Mouse (Mus musculus) left cerebral cortex, adult 2 months (tissue): ENCODE measurements around the gene Nrxn3. TPM values are rescaled to one million over a fixed set of nuclear protein-coding genes. Genes with fewer than 3 reads are reported as not detected.
A peak's percentile ranks its signal among the peaks of the same experiment; 100 is the strongest.

ENCODE experiments used
- DNase-seq, 2 experiments: peaks; one replicate each; pipeline ENCODE4 v3.0.0; 2021 to 2022; ENCODE audit warnings: low spot score in 2 of 2, mixed read lengths in 1 of 2; ENCODE audit errors: extremely low spot score in 1 of 2
- H3K27ac ChIP-seq: fragments of 200-600 bp; 2 replicates; pipeline ENCODE4 v1.8.1; 2022
- H3K4me3 ChIP-seq: fragments of 200-600 bp; 2 replicates; pipeline ENCODE4 v1.8.1; 2022
- CTCF ChIP-seq: fragments of 200-600 bp; IDR thresholded peaks from 2 replicates; pipeline ENCODE4 v1.8.1; 2022; ENCODE audit warnings: antibody characterized with exemption, mild to moderate bottlenecking, moderate library complexity
- intact Hi-C: fragments of 180-260 bp; cut with DNase I; formaldehyde crosslinking; loops from one replicate; pipeline ENCODE4 v1.15.1; 2025
- total RNA-seq, 2 experiments: library from RNA; stranded (reverse); gene quantifications; 2 replicates each; pipeline ENCODE4 v1.2.3; 2021

Nrxn3 gene
- total RNA-seq, 2 experiments from 2014 or later = 250 to 274 TPM

DNA sequence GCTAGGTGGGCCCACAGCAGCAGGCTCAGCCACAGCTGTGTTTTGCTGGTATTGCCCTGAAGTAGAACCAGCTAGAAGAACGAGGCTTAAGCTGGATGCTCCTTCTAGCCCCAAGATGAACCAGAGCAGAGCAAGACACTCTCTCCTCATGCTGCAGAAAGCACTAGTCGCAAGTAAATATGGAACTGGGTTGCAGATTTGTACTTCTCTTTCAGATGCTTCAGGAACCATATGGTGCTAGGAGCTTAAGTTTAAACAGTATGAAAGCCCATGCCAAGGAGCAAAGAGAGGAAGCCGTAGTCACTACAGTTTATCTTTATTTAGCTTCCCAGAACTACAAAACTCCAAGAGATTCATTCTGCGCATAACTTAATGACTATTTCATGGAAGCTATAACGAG is 1254.8 kb downstream of the Nrxn3 start:
- DNase-seq = peak in 1 of 2 experiments; percentile 12
- intact Hi-C loops = loop anchor here (2.0 kb wide), 1 partner anchor 165 kb away; no protein-coding TSS in a partner anchor
- H3K4me3 ChIP-seq = no peak overlapping the region
- no peak overlapping the region for H3K27ac ChIP-seq
- TF ChIP-seq CTCF = no peak

DNA sequence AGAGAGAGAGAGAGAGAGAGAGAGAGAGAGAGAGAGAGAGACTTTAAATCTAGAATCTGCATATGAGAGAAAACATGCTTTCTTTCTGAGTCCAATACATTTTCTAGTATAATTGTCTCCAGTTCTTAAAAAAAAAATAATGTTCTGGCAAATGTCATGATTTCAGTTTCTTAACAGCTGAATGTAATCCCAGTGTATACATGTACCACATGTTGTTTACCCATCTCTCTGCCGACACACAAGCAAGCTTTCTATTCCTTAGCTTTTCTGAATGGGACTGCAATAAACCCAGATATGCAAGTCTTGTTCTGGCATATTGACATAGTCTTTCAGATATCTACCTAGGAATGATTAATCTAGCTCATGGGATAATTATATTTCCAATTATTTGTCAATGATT is 1256.5 kb downstream of the Nrxn3 start:
- no peak for TF ChIP-seq CTCF
- H3K4me3 ChIP-seq = no peak overlapping the region
- no peak overlapping the region for H3K27ac ChIP-seq
- no peak for DNase-seq
- intact Hi-C loops = no loop called here

DNA sequence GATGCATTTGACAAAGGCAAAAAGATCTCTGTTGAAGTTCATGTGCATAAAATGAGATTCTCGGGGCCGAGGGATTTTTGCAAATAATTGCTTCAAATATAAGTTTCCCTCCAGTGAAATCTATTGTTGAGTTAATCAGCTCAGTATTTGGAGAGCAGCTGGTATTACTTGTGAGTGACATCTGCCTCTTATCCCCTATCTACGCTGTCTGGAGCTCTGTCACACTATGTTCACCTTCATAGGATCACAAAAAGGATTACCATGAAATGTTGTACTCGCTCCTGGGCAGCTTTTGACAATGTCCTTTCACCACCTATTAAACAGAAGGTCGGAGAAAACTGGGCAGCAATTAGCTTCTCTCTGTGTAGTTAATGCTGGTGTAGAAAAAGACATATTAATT is 1259.8 kb downstream of the Nrxn3 start:
- DNase-seq = no peak
- no peak for TF ChIP-seq CTCF
- intact Hi-C loops = no loop called here
- no peak overlapping the region for H3K4me3 ChIP-seq
- no peak overlapping the region for H3K27ac ChIP-seq

DNA sequence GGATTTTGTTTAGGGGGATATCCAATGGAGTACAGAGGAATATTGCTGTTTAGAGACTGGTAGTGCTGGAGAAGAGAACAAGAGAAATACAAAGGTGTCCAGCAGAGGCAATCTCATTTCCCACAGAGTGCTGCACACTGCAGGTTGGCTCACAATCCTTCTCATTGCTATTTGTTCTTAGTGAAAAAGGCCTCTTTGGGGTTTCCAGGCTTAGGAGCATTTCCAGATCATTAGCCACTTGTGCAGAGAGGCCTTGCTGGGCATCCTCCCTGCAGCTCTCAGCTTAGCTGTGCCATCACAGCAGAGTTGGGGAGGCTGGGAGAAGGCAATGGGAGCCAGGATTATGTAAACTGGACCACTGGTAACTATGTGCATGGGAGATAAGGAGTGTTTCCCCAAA is 1260.7 kb downstream of the Nrxn3 start:
- no peak for TF ChIP-seq CTCF
- intact Hi-C loops = no loop called here
- no peak for DNase-seq
- no peak overlapping the region for H3K4me3 ChIP-seq
- no peak overlapping the region for H3K27ac ChIP-seq

DNA sequence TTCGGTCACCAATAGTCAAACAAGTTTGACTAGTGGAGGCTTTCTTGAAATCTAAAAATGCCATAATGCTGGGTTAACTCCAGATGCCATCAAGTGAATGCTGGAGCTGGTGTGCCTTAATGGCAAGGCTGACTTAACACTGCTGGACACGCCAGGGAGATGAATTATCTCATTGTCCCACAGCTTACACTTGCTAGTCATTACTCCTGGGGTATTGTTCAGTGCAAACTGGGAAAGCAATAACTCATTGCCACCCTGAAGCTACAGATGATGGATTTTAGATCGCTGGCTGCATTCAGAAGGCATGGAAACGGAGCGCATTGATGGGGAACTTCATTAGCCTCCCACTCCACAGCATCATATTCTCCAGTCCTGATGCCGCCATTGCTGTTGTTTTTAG is 1263.5 kb downstream of the Nrxn3 start:
- TF ChIP-seq CTCF = no peak
- Histone ChIP-seq H3K4me3 (no peak overlapping the region), H3K27ac (no peak overlapping the region)
- intact Hi-C loops = no loop called here
- no peak for DNase-seq

DNA sequence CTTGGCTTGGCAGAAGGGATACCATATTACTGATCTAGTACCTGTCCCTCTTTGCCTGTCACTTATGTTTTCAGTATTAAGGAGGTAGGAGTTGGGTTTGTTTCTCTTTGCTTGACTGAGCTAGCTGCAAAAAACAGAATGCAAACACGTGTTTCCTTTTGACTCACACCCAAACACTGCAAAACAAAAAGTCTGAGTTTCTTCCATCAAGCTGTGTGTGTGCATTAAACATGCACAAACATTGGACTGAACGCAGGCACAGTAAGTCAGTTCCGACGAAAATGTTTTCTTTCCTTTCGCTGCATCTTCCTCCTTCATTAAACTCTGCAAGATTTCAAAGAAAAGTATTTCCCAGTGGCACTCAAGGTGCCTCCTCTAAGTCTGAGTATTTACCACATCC is 1270.6 kb downstream of the Nrxn3 start:
- no peak for TF ChIP-seq CTCF
- Histone ChIP-seq H3K27ac (no peak overlapping the region), H3K4me3 (no peak overlapping the region)
- no peak for DNase-seq
- intact Hi-C loops = no loop called here

DNA sequence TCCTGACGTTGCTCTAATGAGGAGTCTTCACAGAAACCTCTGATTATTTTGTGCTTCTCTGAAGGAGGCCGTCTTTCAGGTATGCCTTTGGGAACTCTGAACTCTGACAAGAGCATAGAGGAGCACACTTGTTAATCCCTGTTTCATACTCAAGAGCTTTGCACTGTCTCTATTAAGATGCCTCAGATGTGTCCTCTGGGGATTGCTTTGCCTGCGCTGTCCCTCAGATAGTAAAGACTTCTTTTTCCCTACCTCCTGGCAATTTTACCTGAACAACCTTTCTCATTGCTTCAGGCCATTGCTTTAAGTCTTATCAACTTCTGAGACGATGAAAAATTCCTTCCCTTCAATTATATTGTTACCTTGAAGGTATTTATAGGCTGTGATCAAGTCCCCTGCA is 1272.7 kb downstream of the Nrxn3 start:
- Histone ChIP-seq H3K4me3 (no peak overlapping the region), H3K27ac (no peak overlapping the region)
- no peak for TF ChIP-seq CTCF
- DNase-seq = no peak
- intact Hi-C loops = no loop called here

DNA sequence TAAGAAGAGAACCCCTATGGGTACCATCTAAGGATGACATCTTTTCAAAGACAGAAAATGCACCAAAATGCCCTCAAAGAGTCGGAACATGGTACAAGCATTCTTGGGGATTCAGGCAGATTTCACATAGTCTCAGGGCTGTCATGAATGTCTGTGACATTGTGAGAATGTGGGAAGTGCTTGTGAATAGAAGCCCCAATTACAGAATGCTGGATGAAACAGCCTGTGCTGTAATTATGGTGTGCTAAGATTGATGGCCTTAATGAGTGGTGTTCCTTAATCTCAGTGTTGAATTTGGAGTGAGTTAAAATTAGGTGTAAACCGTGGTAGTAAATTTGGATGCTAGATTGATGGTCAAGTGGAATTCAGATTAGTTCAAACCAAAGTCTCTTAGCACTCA is 1287.6 kb downstream of the Nrxn3 start:
- no peak for TF ChIP-seq CTCF

DNA sequence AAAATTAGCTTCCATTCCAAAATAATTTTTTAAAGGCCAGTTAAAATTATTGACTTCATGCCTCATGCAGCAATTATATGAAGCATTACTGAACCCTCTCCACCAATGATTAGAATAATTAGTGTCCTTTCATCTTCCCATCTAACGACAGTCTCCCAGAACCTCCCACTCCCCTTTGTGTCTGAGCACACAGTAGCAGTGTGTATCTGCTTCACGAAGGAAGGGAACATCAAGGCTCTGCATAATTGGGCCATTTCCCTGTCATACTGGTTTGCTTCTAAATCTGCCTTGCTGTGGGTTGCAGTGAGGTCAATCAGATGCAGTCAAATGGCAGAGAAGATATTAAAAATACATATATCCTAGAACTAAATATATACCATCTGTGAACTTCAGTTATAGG is 1291.3 kb downstream of the Nrxn3 start:
- intact Hi-C loops = no loop called here
- H3K4me3 ChIP-seq = no peak overlapping the region
- no peak overlapping the region for H3K27ac ChIP-seq
- no peak for TF ChIP-seq CTCF
- no peak for DNase-seq

More for the DNA sequence above, 1287.6 kb downstream of the Nrxn3 start:
- Histone ChIP-seq H3K4me3 (no peak overlapping the region), H3K27ac (no peak overlapping the region)
- no peak for DNase-seq
- intact Hi-C loops = no loop called here

DNA sequence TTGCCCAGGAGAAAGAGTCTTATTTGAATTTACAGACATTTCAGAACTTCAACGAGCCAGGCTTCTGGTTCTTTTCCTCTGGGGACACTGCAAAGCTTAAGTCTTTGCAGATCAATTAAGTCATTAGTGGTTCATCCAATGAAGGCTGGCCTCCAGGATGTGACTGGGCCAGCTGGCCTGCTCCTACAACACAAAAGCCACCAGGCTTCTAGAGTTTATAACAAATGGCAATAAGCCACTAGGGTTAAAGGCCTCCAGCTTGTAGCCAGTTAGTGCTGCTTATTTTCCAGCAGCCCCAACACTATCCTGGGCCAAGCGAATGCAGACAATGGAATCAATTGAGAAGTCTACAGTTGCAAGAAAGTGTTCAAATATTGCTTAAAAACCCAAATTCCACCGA is 1304.3 kb downstream of the Nrxn3 start:
- TF ChIP-seq CTCF = no peak
- H3K4me3 ChIP-seq = no peak overlapping the region
- no peak for DNase-seq
- intact Hi-C loops = no loop called here
- no peak overlapping the region for H3K27ac ChIP-seq

DNA sequence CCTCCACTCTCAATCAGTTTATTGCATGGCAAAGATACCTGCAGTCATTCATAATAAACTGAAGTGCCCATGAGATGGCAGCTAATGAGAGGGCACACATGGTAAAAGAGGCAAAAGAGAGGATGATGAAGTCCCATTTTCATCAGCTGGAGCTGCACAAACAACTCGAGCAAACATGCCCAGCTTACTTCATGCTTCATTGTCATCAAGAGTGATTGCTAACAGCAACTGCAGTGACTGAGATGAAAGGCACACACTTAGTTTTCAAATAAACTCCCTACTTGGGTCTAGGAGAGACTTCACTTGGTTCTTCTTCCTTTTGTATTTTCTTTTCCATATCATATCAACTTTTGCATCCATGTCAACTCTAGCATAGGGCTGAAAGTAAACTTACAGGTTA is 1318.4 kb downstream of the Nrxn3 start:
- intact Hi-C loops = no loop called here
- Histone ChIP-seq H3K4me3 (no peak overlapping the region), H3K27ac (no peak overlapping the region)
- DNase-seq = no peak
- TF ChIP-seq CTCF = no peak

DNA sequence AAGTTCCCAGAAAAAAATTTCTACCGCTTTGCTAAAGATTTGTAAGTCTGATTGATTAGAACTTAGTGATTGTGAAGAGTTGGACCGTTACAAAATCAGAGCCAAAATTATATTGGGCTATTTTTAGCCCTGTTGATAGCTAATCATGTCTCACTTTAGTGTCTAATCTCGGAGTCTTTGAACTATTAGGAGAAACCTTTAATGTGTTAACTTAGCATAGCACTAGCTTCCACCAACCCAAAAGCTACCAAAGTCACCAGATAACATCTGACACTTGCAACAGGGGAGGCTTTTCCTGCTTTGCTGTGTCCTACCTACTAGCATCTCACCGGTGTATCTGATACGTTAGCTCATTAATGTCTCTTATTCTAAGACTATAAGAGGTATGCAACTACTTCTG is 1333.6 kb downstream of the Nrxn3 start:
- H3K4me3 ChIP-seq = no peak overlapping the region
- intact Hi-C loops = no loop called here
- DNase-seq = no peak
- TF ChIP-seq CTCF = no peak
- no peak overlapping the region for H3K27ac ChIP-seq

DNA sequence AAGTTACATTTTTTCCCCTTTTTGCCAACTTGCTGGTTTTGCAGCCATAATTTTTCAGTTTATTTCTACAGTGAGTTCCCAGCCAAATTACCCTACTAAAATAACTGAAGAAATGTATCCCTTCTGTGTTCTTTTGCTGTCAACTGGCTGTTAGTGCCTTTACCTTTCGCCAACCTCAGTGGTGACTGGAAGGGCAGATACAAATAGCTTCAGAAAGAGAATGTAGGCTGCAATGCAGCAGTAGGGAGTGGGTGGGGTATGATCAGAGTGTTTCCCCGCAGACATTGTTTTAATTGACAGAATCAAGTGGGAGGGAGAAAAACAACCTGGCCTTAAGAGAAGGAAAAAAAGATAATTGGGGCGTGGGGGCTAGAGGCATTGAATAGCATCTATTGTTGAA is 1337.1 kb downstream of the Nrxn3 start:
- DNase-seq = no peak
- H3K4me3 ChIP-seq = no peak overlapping the region
- H3K27ac ChIP-seq = peak overlapping the region; percentile 50; the same call in 1 of the 2 replicates
- TF ChIP-seq CTCF = no peak
- intact Hi-C loops = loop anchor here (5.0 kb wide), 1 partner anchor 83 kb away; no protein-coding TSS in a partner anchor

DNA sequence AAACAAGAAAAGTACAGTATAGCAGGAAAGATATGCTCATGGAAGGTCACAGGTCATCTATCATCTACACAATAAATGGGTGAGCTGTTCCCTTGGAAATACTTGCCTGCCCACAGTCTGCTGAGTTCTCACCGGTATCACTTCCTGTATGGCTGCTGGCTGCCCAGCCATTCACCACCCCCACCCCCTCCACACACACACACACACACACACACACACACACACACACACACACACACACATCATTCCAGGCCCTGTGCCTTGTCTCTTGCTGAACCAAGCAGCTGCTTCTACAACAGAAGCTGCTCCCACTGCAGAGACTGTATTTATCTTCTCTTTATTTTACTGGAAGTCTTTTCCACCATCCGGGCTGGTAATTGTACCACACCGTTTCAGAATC is 1338.6 kb downstream of the Nrxn3 start:
- intact Hi-C loops = loop anchor here (5.0 kb wide), 1 partner anchor 81 kb away; no protein-coding TSS in a partner anchor
- H3K4me3 ChIP-seq = no peak overlapping the region
- DNase-seq = no peak
- TF ChIP-seq CTCF = no peak
- no peak overlapping the region for H3K27ac ChIP-seq
